Mouse (Mus musculus) testis, adult 2 months (tissue): ENCODE data around the gene Drap1. TPM values are rescaled to one million over a fixed set of nuclear protein-coding genes. Genes with fewer than 3 reads are reported as not detected.

ENCODE experiments used
- H3K27ac ChIP-seq: fragments of 200-500 bp; 2 replicates; pipeline ENCODE4 v1.5.1; 2012; ENCODE audit warnings: low read depth, low read length; ENCODE audit not compliant: control insufficient read depth, insufficient read depth
- H3K27me3 ChIP-seq: fragments of 200-500 bp; 2 replicates; pipeline ENCODE4 v1.6.1; 2012; ENCODE audit warnings: mild to moderate bottlenecking, low read length, moderate library complexity; ENCODE audit not compliant: control insufficient read depth, insufficient read depth
- H3K36me3 ChIP-seq: fragments of 200-500 bp; 2 replicates; pipeline ENCODE4 v1.6.1; 2012; ENCODE audit warnings: mild to moderate bottlenecking, low read length; ENCODE audit not compliant: control insufficient read depth, insufficient read depth
- H3K4me1 ChIP-seq: fragments of 200-500 bp; 2 replicates; pipeline ENCODE4 v1.6.1; 2012; ENCODE audit warnings: low read length; ENCODE audit not compliant: control insufficient read depth, insufficient read depth
- H3K4me3 ChIP-seq: fragments of 200-500 bp; 2 replicates; pipeline ENCODE4 v1.5.1; 2012; ENCODE audit warnings: low read depth, mild to moderate bottlenecking, low read length, moderate library complexity, mixed read lengths; ENCODE audit not compliant: control insufficient read depth
- CTCF ChIP-seq: fragments of 200-500 bp; IDR thresholded peaks from 2 replicates; pipeline ENCODE4 v1.5.1; 2012; ENCODE audit warnings: low read depth, mild to moderate bottlenecking, inconsistent platforms, low read length, moderate library complexity; ENCODE audit not compliant: control insufficient read depth, insufficient read depth, insufficient replicate concordance
- POLR2A ChIP-seq: fragments of 200-500 bp; IDR thresholded peaks from 2 replicates; pipeline ENCODE4 v1.6.1; 2012; ENCODE audit warnings: low read depth, mild to moderate bottlenecking, inconsistent platforms, low read length, moderate library complexity; ENCODE audit not compliant: control insufficient read depth
- polyA plus RNA-seq: library from polyadenylated mRNA; depleted of rRNA; stranded (reverse); fragments of >200 nt; gene quantifications from 2 replicates; pipeline ENCODE4 v1.2.3, GENCODE M21; 2012; rRNA removed

Drap1 gene
- 290 and 345 TPM in 2 replicates for polyA plus RNA-seq

- peaks cover 2% of the 10 kb centered on the region for H3K36me3 ChIP-seq
- H3K4me1 ChIP-seq = peaks cover 24% of the 10 kb centered on the region
These were observed at the start of gene Drap1, which contains the start of gene AI837181 for GRCm38 (mm10) chr19:5424782-5425741. TSS of gene Drap1 (minus strand) at chr19:5424979. TSS of gene AI837181 (plus strand) at chr19:5425144.

GRCm38 (mm10) chr19:5473720-5474119 is 48.9 kb upstream of the Drap1 start, which contains the start of gene Efemp2:
TSS of gene Efemp2 (plus strand) at chr19:5473954.
- peaks cover 23% of the 10 kb centered on the region for H3K4me1 ChIP-seq
- H3K27ac ChIP-seq = peak within 1 kb of the TSS; percentile 72
- H3K27me3 ChIP-seq = no peaks in the 10 kb centered on the region
- no peaks in the 10 kb centered on the region for H3K36me3 ChIP-seq
- TF ChIP-seq CTCF (no peak), POLR2A (peak; percentile 30; the same call in 1 of the 2 replicates)
- peak within 1 kb of the TSS; percentile 75 for H3K4me3 ChIP-seq

More at GRCm38 (mm10) chr19:5424782-5425741, at the start of gene Drap1, which contains the start of gene AI837181:
- peak within 1 kb of the TSS; percentile 99 for H3K4me3 ChIP-seq
- no peaks in the 10 kb centered on the region for H3K27me3 ChIP-seq
- peak within 1 kb of the TSS; percentile 88 for H3K27ac ChIP-seq
- no peak for TF ChIP-seq CTCF
- peak; percentile 60 for TF ChIP-seq POLR2A

- H3K27ac ChIP-seq = no peak overlapping the region
These were observed 48.1 kb upstream of the Drap1 start for GRCm38 (mm10) chr19:5472857-5473256.

GRCm38 (mm10) chr19:5471846-5472245 is 47.1 kb upstream of the Drap1 start:
- Histone ChIP-seq H3K4me3 (no peak overlapping the region), H3K27ac (no peak overlapping the region), H3K4me1 (peaks cover 23% of the 10 kb centered on the region), H3K36me3 (no peaks in the 10 kb centered on the region; the same call in 1 of the 2 replicates), H3K27me3 (no peaks in the 10 kb centered on the region)
- no peak for TF ChIP-seq CTCF
- no peak for TF ChIP-seq POLR2A

More at GRCm38 (mm10) chr19:5472857-5473256, 48.1 kb upstream of the Drap1 start:
- no peak for TF ChIP-seq CTCF
- TF ChIP-seq POLR2A = no peak
- Histone ChIP-seq H3K4me1 (peaks cover 23% of the 10 kb centered on the region), H3K27me3 (no peaks in the 10 kb centered on the region), H3K36me3 (no peaks in the 10 kb centered on the region), H3K4me3 (no peak overlapping the region)

- Histone ChIP-seq H3K27ac (no peak within 1 kb of the TSS), H3K4me1 (peaks cover 1% of the 10 kb centered on the region; the same call in 1 of the 2 replicates), H3K36me3 (no peaks in the 10 kb centered on the region; the same call in 1 of the 2 replicates), H3K27me3 (no peaks in the 10 kb centered on the region), H3K4me3 (no peak within 1 kb of the TSS)
- no peak for TF ChIP-seq POLR2A
- no peak for TF ChIP-seq CTCF
These were observed 43.6 kb upstream of the Drap1 start, which contains the start of gene Ctsw for GRCm38 (mm10) chr19:5468374-5468773. TSS of gene Ctsw (minus strand) at chr19:5468507.

DNA sequence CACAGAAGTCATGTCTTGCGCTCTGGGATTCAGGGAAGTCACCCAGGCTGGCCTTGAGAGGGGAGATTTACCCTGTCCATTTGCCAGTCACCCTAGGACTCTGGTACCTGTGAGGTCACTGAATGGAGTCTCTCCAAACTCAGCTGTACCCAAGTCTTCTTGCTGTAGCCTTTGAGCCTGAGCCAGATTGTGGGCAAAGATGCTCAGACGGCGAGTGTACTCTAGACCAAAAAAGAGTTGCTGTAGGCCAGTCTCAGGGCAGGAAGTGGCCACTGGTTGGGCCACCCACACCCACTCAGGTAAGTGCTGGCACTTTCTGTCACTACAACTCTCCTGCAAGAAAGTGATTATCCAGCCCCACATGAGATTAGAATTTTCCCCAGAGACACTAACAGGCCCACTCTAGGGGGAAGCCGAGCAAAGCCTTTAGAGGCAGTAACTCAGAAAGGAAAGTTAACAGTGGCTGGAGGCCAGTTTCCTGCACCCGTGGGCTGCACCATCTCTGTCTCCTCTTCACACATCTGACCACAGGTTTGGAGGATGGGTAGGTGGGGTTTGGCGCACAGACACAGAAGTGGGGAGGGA is 42.2 kb upstream of the Drap1 start:
- Histone ChIP-seq H3K36me3 (no peaks in the 10 kb centered on the region; the same call in 1 of the 2 replicates), H3K4me3 (no peak overlapping the region), H3K27ac (no peak overlapping the region), H3K27me3 (no peaks in the 10 kb centered on the region), H3K4me1 (no peaks in the 10 kb centered on the region)
- TF ChIP-seq POLR2A = no peak
- no peak for TF ChIP-seq CTCF

DNA sequence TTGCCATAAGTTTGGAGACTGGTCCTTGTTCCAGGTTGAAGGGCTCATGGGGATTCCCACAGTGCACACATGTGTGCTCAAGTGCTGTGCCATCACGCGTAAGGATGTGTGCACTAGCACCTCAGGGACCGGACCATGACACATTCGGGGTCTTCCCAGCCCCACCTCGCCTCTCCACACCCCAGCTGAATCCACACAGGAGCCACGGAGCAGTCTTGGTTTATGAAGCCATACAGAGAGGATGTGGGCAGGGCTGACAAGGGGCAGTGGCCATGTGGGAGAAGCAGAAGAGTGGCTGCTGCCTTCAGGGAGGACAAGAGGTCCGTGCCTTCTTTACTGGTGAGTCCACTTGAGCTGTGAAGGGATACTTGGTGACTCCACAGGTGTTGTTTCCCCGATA is 40.3 kb upstream of the Drap1 start:
- Histone ChIP-seq H3K27me3 (no peaks in the 10 kb centered on the region), H3K4me3 (no peak overlapping the region), H3K4me1 (peaks cover 3% of the 10 kb centered on the region), H3K36me3 (no peaks in the 10 kb centered on the region; the same call in 1 of the 2 replicates), H3K27ac (no peak overlapping the region)
- TF ChIP-seq POLR2A (no peak), CTCF (no peak)
